Mouse (Mus musculus): ENCODE measurements around the gene Mtmr2.

The Mtmr2 gene

DNA sequence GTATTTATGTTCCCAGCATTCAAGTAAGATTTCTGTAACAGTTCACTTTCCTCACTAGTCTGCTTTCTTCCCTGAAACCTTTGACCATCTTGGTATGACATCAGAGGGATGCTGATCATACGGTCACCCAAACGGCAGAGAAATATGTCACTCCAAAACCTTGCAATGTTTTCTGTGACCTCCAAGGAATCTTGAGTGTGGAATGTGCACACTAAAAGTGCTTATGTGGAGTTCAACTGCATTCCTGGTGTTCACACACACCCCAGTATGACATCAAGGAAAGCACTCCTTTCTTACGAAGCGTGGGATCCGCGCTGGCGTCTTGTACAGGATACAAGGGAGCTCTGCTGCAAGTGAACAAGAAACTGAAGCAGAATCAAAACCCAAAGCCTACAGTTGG is 58.6 kb downstream of the Mtmr2 start:
- no peak for DNase-seq (ENCODE audit: low read depth, low spot score)

GRCm38 (mm10) chr9:13807657-13808056 is 59.4 kb downstream of the Mtmr2 start:
- DNase-seq (ENCODE audit: low read depth, low spot score) = no peak

GRCm38 (mm10) chr9:13809937-13810336 is 61.7 kb downstream of the Mtmr2 start:
- DNase-seq (ENCODE audit: low read depth, low spot score) = no peak

DNA sequence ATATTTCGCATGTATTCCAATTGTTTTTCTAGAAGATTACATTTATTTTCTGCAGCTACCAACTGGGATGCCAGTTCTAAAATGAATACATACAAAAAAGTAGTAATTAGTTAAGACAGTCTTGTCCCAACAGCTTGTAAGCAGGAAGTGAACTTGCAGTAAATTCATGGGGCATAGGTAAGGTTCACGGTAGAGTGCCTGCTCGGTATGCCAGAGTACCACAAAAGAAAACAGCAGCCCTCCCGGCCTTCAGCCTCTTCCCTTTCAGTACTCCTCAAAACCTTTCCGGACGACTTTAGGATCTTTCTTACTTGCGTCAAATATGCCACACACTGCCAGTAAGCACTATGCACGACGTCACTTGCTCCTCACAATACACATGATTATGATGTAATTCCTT is 70.2 kb downstream of the Mtmr2 start:
- DNase-seq (ENCODE audit: low read depth, low spot score) = no peak

DNA sequence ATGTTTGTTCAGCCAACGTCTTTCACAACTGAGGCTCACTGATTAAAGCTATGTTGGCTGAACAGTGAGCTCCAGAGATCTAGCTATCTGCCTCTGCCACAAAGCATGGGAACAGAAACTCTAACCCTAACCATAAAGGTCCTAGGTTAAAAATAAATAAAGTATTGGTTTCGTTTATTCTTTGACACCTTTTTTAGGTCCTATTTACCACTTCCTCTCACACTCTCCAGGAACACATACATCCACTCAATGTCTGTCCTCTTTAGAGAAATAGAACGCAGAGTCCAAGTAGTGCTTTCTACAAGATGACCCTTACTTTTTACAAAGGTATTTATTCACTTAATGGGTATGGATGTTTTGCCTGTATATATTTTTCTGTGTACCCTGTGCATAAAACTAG is 72.6 kb downstream of the Mtmr2 start:
- DNase-seq (ENCODE audit: low read depth, low spot score) = no peak

GRCm38 (mm10) chr9:13825896-13826295 is 77.7 kb downstream of the Mtmr2 start:
- no peak for DNase-seq (ENCODE audit: low read depth, low spot score)

GRCm38 (mm10) chr9:13826391-13826805 is 78.2 kb downstream of the Mtmr2 start:
- peak; percentile 48 for DNase-seq (ENCODE audit: low read depth, low spot score)

GRCm38 (mm10) chr9:13826832-13827405 is 78.7 kb downstream of the Mtmr2 start, which contains the start of gene Cep57:
TSS of gene Cep57 (minus strand) at chr9:13827107.
- DNase-seq (ENCODE audit: low read depth, low spot score) = peak; percentile 99

DNA sequence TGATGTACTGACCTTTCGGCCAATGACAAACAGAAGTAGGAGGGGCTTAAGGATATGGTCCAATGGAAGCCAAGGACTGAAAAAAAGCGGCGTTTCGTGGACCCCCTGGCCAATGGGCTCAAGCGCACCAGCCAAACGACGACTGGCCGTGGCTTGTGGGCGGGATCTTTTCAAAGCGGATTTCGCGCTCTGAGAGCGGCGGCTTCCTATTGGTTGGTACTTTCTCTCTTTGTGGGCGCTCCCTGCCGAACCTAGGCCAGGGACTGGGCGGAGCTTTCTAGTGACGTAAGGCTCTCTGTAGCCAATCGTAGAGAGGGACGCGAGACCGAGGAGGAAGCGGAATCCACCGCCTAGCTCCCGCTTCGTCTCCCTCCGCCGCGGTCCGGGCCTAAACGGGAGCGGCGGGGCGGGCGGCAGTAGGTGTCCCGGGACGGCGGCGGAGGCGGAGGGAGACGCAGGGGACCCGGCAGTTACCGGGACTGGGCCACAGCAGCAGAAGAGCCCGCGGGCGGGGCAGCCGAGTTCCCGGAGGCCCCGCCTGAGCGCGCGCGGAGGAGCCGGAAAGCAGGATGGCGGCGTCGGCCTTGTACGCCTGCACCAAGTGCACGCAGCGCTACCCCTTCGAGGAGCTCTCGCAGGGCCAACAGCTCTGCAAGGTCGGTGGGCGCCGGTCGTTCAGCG is 79.3 kb downstream of the Mtmr2 start, which contains the start of gene Fam76b:
TSS of gene Fam76b (plus strand) at position 311 of the 681 bp plus-strand sequence.
- DNase-seq (ENCODE audit: low read depth, low spot score) = peak; percentile 100

GRCm38 (mm10) chr9:13828087-13828441 is 79.9 kb downstream of the Mtmr2 start:
- DNase-seq (ENCODE audit: low read depth, low spot score) = no peak

- DNase-seq (ENCODE audit: low read depth, low spot score) = no peak
These were observed 87.0 kb downstream of the Mtmr2 start for GRCm38 (mm10) chr9:13835256-13835655.

GRCm38 (mm10) chr9:13836726-13837125 is 88.5 kb downstream of the Mtmr2 start:
- no peak for DNase-seq (ENCODE audit: low read depth, low spot score)

DNA sequence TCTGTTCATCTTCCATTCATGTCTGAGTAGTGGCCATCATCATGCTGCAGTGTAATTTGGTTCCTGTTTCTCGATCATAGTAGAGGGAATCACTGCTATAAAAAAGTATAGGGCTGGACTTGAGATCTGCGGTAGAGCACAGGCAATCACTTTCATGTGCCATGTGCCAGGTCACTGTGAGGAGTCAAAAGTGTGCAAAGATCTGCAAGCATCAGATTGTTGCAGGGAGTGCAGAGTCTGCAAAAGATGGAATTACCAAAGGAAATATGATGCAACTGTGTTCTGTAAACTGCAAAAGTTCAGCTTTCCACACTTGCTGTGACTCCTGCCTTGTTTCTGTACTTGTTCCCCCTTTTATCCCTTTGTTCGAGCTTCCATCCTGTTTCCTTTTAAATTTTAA is 99.4 kb downstream of the Mtmr2 start:
- no peak for DNase-seq (ENCODE audit: low read depth, low spot score)

DNA sequence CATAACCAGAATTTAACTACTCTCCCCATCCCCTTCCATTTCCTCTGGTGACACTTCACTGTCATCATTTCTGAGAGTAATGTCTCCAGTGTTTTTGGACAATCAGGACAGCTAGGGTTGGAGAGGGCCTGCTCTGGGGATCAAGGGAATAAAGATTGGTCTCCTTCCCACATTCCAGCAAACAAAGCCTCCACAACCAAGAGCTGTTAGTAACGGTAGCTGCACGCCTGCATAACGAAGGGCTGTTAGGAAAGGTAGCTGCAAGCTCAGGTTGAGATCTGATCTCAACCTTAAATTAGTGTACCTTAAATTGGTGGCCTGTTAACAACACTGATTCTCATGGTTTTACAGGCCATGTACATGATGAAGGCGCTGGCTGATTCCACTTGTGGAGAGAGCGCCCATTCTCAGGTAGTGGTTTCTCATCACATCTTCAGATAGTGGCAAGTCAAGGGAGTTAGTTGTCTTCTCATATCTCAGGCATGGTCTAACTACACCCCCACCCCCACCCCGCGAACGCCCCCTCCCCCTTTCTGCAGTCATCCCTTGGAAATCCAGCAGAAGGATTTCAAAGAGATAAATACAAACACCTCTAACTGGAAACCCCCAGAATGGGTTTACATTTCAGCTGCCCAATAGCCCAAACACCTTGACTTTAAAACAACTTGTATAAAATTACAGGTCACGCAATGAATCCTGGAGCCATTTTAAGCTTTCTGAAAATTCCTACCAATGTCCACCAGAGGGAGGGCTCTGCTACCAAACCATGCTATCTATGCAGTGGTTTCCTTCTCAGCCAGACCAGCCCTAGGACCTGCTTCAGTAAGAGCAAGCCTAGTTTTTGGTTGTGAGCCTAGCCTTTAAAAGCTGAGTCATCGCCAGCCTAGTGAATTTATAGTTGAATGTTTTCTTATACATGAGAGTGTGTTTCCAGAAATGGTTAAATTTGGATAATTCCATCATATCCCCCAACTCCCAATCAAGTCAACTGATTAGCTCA is 100.6 kb downstream of the Mtmr2 start:
- peak; percentile 36 for DNase-seq (ENCODE audit: low read depth, low spot score)

DNA sequence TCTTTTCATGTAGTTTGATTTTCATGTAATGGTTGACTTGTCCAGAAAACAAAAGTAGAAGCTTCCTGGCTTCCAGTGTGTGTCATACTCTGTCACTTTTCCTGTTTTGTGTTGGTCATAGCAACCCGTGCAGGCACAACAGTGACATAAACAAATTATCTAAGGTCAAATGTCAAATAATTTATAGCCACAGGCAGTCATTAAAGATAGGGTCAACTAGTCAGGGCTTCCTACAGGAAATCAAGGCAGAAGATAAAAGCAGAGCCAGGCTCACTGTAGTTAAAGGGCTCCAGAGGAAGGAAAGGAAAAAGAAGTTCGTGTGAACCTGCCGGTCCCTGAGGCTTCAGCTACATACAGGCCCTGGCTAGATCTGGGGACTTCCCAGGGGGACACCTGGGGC is 105.7 kb downstream of the Mtmr2 start:
- DNase-seq (ENCODE audit: low read depth, low spot score) = no peak

Data from embryo, embryonic 11.5 days (tissue).